Mouse (Mus musculus): ENCODE data around the gene Cflar.
"Not testable (repeated sequence)": the region's sequence is repeated elsewhere in the genome, so short reads cannot be mapped to it uniquely, and the experiment has no call there.

Gene Cflar

DNA sequence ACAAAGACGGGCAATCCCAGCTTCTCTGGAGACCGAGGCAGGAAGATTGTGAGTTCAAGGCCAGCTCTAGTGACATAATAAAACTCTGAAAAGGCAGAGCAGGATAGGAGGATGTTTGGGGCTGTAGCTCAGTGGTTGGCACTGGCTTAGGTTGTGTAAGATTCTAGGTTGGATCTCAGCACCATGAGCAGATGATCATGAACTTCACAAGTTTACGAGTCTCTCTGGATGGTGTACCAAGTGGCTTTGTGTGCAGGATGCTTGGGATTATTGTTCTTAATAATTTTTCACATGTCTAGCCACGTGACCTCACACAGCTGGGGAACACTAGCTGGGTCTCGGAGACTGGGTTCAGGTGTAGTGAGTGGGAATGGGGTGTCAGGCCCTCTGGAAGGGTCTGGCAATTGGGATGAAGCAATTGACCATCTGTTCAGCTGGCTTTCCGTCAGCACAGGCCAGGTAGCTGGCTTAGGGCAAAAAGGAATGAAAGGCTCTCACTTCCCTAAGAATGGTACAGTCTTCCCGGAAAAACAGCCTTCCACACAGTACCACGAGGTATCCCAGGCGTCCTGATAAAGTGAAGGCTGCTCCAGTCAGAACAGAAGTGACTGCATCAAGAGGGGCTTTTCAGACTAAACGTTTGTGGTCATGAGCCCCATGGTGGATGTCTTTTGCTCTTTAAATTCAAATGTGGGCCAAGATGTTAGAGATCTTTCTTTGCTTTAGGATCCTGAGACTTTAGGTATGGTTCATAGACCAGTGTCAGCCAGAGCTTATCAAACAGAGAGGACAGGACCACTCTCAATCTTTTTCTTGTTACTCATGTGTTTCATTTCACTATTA is 16.7 kb downstream of the Cflar start:
- no peak for DNase-seq (ENCODE audit: extremely low spot score)

DNA sequence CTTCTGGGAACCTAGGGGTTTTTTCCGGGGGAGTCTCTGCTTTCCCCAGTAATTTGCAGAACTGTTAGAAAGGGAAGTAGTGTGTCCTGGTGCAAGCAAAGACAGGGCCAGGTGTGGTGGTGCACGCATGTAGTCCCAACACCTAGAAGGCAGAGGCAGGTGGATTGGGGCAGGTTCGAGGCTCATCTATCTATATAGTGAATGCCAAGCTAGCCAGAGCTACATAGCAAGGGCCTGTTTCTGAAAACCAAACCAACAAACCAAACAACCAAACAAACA is 17.2 kb downstream of the Cflar start:
- no peak for DNase-seq (ENCODE audit: extremely low spot score)

DNA sequence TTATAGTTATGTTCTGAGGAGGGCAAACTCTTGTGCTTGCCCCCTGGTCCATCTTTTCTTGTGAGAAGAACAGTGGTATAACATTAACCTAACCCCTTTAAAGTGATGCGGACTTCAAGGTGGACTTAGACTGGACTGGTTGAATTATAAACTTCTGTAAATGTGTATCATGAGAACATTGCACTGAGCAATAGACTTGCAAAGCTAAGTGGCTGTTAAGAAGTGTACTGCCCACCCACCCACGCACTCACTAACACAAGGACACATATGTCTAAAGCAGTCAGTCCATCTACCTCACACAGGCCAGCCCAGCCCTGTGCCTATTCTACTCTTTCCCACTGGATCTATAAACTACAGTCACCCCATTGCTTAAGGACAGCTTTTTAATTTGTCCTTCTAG is 22.3 kb downstream of the Cflar start:
- DNase-seq (ENCODE audit: extremely low spot score), result no peak

- no peak for DNase-seq (ENCODE audit: extremely low spot score)
Observed at GRCm38 (mm10) chr1:58734043-58734920, 23.0 kb downstream of the Cflar start.

GRCm38 (mm10) chr1:58735962-58736361 is 24.7 kb downstream of the Cflar start:
- no peak for DNase-seq (ENCODE audit: extremely low spot score)

- no peak for DNase-seq (ENCODE audit: extremely low spot score)
Observed at GRCm38 (mm10) chr1:58736968-58737367, 25.7 kb downstream of the Cflar start.

DNA sequence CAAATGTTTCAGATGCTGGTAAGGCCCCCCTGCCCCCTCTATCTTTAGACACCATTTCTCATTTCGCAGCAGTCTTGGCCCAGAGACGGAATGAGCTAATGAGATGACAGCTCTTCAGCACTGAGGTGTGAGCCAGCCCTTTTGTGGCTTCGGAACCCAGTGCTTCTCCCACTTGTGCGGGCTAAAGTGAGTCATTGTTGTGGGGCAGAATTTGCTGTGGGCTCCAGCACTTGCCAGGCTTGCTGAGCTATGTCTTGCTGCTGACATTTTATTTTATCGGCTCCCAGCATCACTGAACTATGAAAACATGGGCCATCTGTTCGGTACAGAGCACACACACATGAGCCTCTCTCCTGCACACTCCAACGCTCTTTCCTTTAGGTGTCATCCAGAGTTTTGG is 28.2 kb downstream of the Cflar start:
- no peak for DNase-seq (ENCODE audit: extremely low spot score)

DNA sequence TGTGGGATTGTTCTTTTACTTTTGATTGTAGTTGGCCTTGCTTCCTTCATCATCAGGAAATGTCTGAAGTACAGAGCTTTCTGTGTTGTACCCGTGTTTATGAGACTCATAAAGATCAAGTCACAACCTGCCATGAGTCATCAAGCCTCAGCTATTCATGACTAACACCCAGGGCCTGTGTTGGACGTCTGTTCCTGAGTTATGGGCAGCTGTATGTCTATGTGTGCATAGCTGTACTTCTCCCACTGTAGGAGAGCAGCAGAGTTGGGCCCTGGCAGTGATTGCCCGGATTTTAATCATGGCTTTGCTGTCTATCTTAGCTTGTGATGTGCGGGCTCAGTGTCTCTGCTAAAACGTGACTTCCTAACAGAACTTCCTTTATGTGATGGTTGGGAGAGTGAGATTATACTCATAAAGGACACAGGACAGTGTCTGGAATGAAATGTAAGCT is 31.3 kb downstream of the Cflar start:
- no peak for DNase-seq (ENCODE audit: extremely low spot score)

DNA sequence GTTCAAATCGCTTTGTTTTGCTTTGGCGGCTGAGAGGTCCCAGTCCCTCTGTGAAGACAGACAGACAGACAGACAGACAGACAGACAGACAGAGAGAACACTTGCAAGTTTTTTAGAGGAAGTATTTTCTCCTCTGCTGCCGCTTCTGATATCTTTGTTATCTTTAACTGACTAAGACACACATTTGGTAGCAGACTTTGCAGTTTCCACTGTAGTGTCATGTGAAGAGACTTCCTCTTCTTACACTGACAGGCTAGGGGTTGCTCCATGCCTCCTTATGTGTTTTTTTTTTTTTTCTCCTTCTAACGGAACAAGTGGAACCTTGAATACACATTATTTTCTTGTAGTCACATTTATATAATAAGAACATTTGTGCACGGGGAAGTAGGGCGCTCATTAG is 31.9 kb downstream of the Cflar start:
- DNase-seq (ENCODE audit: extremely low spot score), result no peak

DNA sequence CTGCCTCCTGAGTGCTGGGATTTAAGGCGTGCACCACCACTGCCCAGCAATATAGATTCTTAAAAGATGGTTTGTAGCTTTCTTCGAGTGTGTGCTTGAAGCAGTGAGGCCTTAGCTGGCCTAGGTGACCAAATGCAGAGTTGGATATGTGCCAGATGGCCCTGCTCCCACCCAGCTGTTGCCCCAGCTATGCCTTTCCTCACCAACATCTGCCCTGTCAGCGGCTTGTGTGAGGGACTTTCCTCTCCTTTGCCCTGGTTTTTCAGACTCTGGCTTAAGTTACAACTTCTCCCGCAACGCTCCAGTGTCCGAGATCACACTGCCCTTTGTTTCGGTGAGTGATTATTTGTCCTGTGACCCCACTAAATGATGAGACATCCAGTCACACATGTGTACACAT is 33.3 kb downstream of the Cflar start:
- DNase-seq (ENCODE audit: extremely low spot score), result no peak

GRCm38 (mm10) chr1:58746880-58747279 is 35.6 kb downstream of the Cflar start:
- peak; percentile 17 for DNase-seq (ENCODE audit: extremely low spot score)

DNA sequence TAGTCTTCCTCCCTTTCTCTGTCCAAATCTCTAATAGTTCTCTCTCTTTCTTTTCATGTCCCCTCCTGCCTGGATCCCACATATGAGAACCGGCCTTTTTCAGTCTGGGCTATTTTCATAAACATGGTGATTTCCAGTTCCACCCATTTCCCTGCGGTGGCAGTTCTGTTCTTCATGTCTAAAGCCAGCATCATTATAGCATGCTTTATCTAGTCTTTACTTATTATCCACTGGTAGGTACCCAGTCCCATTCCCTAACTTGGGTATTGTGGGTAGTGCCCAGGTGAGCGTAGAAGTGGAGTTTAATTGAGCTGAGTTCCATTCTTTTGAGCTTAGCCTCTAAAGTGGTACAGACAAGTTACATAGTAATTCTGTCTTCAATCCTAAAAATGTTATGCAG is 48.1 kb downstream of the Cflar start:
- no peak for DNase-seq (ENCODE audit: extremely low spot score)

- no peak for DNase-seq (ENCODE audit: extremely low spot score)
Observed at GRCm38 (mm10) chr1:58760581-58760980, 49.3 kb downstream of the Cflar start.

- DNase-seq (ENCODE audit: extremely low spot score), result not testable (repeated sequence)
Observed at GRCm38 (mm10) chr1:58761391-58762275, 50.3 kb downstream of the Cflar start.

- no peak for DNase-seq (ENCODE audit: extremely low spot score)
Observed at GRCm38 (mm10) chr1:58762576-58762975, 51.3 kb downstream of the Cflar start.

GRCm38 (mm10) chr1:58766446-58766845 is 55.1 kb downstream of the Cflar start:
- not testable (repeated sequence) for DNase-seq (ENCODE audit: extremely low spot score)

GRCm38 (mm10) chr1:58769136-58769535 is 57.8 kb downstream of the Cflar start:
- no peak for DNase-seq (ENCODE audit: extremely low spot score)

DNA sequence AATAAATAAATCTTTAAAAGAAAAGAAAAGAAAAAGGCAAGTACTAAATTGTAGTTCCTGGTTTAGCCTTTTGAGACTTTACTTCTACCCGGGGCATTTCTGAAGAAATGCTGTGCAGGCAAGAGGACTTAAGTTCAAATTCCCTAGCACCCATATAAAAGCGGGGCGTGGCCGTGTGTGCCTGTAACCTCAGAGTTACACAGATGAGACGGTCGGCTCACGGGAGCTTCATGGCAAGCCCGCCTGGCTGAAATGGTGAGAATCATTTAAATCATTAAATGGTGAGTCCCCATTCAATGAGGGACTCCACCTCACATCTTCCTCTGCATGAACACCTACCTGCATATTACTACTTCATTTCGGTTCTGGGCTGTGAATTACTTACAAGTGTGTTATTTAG is 58.4 kb downstream of the Cflar start:
- no peak for DNase-seq (ENCODE audit: extremely low spot score)

GRCm38 (mm10) chr1:58770111-58770720 is 58.9 kb downstream of the Cflar start:
- peak; percentile 57 for DNase-seq (ENCODE audit: extremely low spot score)

DNA sequence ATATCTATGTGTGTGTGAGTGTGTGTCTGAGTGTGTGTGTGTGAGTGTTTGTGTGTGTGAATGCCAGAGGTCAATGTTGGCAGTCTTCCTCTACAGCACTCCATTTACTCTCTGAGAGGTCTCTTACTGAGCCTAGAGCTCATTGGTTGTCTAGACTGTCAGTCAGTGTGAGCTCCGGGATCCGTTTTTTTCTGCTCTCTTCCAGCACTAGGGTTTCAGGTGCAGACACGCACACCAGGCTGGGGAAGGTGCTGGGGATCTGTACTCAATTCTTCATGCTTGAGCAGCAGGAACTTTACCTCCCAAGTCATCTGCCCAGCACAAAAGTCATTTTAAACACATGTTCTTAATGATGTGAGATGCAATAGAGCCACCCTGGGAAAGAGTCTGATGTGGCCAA is 60.8 kb downstream of the Cflar start:
- DNase-seq (ENCODE audit: extremely low spot score), result no peak

GRCm38 (mm10) chr1:58773280-58773679 is 62.0 kb downstream of the Cflar start:
- no peak for DNase-seq (ENCODE audit: extremely low spot score)

DNA sequence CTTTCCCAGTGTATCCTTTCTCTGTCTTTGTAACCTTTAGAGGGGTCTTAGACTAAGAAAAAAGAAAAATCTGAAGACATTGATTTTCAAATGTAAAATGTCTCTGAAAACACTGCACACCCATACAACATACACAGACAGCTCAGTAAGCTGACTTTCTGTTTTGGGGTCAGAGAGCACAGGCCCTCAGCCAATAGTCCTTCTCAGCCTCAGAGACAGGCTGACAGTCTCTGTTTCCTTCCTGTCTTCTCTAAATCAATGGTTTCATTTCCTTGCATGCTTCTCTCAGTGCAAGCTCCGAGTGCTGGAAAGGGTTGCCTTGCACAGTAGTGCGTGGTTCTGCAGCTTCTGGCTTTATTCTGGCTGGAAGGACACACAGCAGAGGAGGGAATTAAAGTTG is 62.6 kb downstream of the Cflar start:
- DNase-seq (ENCODE audit: extremely low spot score), result no peak

All from embryo, embryonic 9.5 days (tissue).